Mouse (Mus musculus) v-Abl transformed pro-B cells (cell line): ENCODE measurements around the gene Igf2r.

ENCODE experiments used
- in situ Hi-C, 2 experiments: fragments of 400-800 bp; cut with MboI; formaldehyde crosslinking; loops; one replicate each; pipeline ENCODE4 v1.15.1; 2025; ENCODE audit not compliant: unreplicated experiment in 2 of 2

Igf2r gene

DNA sequence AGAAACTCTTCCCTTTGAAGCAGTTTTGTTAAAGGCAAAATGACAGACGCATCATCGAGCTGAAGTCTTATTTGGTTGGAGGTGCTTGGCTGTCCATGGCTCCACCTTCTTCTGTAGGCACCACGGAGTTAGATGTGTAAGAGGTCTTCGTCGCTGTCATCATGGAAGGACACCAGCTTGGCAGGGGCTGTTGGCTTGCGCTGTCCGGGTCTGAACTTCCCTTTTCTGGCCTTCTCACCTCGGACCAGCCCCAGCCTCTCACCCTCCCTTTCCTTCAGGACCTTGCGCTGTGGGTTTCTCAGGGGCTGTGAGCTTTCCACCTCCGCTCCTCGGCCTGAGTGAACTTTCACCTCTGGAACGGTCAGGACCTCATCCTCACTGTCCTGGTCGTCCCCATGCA, 85.9 kb downstream of the Igf2r start:
- in situ Hi-C loops = no loop called here

DNA sequence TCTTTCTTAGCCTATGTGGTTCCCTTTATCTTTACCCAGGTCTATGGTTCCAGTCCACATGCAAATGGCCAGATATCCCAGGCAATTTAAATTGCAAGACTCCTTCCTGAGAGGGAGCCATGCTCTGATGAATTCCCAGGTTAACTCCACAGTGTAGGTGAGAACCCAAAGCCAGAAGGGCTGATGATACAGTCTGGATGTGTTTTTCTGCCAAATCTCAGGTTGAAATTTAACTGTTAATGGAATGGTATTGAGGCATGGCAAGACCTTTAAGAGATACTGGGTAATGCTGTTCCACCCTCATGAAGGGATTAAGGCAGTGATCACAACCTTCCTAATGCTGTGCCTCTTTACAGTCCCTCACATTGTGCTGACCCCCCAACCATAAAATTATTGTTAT, 91.2 kb downstream of the Igf2r start:
- in situ Hi-C loops = no loop called here

DNA sequence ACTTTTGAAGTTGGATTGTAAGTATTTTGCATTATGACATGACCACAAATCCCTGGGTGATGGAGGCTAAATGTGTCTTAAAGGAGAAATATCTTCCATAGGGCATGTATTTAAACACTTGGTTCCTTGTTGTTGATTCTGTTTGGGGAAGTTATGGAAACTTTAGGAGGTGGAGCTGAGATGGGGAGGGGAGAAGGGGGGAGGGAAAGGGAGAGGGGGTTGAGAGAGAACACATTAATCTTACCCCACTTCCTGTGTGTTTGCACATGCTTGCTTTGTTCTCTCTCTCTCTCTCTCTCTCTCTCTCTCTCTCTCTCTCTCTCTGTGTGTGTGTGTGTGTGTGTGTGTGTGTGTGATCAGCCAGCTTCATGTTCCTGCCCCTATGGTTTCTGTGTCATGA, 92.3 kb downstream of the Igf2r start:
- in situ Hi-C loops = no loop called here

DNA sequence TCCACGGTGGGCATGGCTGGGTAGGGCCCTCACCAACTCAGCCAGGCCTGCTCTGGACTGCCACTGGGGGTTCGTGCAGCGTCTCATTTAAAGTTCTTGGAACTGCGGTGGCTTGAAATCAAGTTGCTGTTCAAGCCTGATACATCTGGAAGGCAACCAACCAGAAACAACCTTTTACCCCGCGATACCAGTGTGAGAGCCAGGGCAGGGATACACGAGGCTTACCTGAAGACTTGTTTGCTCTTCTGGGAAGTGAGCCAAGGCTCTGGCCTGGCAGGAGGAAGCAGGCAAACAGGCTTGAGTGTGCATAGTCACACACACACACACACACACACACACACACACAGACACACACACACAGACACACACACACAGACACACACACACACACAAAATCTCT, 93.8 kb downstream of the Igf2r start, which contains the start of gene Slc22a1:
TSS of gene Slc22a1 (minus strand) at position 184 of the 400 bp plus-strand sequence.
- in situ Hi-C loops = no loop called here

DNA sequence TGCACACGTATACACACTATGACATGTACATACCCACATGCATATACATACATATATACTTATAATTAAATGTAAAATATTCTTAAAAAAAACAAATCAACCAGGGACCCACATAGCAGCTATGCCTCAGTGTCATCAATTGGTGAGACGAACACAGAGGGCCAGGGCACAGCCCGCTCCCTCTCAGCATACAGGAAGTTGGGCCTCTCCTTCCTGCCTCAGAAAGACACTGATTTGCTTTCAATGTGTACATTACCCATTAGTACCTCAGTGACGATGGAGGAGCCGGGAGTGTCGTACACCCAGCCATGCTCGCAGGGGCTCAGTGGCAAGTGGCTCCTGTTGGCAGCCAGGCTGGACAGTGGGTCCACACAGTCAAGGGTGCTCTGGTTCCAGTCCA, 94.5 kb downstream of the Igf2r start:
- in situ Hi-C loops = loop anchor here (25.0 kb wide), 3 partner anchors 263 to 638 kb away; no protein-coding TSS in a partner anchor

DNA sequence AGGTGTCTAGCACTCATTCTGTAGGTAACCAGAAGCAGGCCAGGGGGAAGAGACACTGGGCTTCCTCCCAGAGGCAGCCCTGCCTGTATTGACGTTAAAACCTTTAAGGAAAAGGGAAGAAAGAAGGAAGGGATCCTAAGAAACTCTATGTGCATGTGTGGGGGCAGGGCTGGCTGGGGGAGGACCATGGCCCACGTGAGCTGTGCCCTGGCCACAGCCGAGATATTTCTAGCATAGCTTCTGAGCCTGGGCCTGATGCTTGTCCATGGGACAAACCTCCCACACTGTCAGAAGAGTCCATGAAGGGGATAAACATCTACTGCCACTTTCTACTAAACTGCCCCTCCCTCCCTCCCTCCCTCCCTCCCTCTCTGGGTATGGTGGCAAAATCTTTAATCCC, 95.6 kb downstream of the Igf2r start:
- in situ Hi-C loops = loop anchor here (25.0 kb wide), 3 partner anchors 262 to 637 kb away; no protein-coding TSS in a partner anchor

DNA sequence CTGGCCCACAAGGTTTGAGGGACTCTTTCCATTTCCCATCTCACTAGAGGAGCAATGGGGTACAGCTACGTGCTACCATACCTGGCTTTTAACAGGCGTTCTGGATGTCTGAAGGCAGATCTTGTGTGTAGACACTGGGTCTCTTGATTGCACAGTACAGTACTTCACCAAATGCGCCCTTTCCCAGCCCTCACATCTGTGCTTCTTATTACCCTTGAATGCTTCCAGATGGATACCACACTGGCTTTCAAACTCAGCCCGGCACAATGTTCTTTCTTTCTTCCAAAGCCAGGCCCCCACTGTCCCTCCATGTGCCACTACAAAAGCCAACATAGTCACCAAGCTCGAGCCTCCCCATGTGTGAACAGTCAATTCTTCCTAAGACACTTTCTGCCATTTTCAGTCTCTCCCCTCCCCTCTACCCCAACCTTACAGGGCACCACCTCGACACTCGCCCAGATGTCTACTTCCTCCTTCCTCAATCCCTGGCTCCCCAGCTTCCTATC, 97.1 kb downstream of the Igf2r start:
- in situ Hi-C loops = loop anchor here (25.0 kb wide), 3 partner anchors 260 to 635 kb away; no protein-coding TSS in a partner anchor

DNA sequence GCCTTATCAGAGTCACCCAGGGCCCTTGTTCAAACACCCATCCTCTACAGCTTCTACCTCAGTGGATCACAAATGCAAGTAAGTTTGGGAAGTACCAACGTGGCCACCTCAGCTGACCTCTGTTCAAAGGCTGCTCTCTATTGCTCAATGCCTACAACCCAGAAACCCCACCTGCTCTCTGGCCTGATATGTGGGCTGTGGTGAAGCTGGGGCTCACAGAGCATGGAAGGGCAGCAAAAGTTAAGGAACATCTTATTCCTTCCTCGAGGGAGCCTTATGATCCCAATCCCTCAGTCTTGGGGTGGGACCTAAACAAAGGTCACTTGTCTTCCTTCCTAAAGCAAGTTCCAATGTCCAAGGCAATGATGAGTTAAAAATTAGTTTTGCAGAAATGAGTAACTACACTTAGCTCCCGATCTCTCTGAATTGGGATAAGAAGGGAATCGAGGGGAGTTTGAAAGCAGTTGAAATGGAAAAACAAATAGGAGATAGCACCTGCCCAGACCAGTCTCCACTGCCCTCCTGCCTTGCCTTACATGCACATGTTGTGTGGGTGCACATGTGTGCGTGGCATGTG, 98.3 kb downstream of the Igf2r start:
- in situ Hi-C loops = loop anchor here (25.0 kb wide), 3 partner anchors 259 to 634 kb away; no protein-coding TSS in a partner anchor

DNA sequence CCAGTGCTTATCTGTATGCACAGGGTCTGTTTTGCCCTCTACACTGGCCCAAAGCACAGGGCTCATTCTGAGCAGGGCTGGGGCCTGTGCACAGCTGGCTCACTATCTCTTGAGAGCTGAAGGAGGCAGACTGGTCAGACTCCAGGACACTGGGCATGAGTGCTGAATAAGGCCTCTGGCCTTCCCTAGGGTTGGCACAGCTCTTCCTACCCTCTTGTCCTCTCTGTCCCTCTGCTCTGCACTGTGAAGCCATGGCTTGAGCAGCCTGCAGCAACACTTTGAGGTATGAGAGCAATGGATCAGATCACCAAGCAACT, 100.1 kb downstream of the Igf2r start:
- in situ Hi-C loops = loop anchor here (25.0 kb wide), 3 partner anchors 257 to 632 kb away; no protein-coding TSS in a partner anchor

DNA sequence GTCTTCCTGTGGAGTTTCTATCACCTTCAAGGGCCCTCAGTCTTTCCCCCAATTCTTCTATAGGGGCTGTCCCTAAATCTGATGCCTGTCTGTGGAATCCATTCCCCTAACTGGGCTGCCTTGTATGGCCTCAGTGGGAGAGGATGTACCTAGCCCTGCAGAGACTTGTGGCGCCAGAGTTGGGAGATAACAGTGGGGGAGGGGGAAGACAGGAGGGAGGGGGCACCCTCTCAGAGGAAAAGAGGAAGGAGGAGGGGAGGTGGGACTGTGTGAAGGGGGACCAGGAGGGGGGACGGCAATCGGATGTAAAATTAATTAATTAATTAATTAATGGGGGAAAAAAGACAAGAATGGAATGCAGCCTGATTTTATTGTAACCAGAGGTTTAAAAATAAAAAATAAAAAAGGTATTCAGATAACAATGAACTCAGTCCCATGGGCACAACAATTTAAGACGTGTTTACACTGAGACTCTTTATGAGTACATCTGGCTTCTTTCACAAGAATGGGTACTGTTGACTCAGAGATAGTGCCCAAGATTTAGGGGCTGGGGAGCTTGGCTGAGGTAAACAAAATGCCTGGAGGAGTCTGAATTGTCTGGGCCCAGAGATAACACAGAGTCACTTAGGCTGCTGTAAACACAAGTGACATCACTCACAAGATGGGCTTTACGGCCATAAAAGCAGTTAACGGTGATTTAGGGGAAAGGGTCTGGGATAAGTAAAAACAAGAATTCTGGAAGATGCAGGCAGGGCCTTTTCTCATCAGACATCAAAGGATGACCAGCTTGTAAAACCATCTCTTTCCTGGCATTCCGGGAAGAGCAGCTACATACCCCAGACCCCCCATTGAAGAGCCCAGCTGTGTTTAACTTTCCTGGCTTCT, 100.7 kb downstream of the Igf2r start:
- in situ Hi-C loops = loop anchor here (25.0 kb wide), 3 partner anchors 256 to 631 kb away; no protein-coding TSS in a partner anchor

DNA sequence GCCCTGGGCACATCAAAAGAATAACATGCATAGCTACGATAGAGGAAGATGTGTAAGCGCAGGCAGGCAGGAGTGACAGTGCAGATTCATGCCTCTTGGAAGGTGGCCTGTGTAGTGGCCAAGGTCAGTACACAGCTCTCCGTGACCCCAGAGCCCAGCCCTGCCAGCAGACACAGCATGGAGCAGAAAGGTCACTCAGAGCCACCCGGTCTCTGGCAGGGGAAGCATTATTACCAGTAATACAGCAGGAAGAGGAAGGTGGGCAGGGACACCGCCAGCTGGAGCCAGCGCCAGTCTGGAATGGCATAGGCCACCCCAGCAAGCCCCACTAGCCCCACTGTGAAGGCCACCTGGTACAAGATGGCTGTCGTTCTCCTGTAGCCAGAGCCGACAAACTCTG, 105.3 kb downstream of the Igf2r start:
- in situ Hi-C loops = loop anchor here (25.0 kb wide), 3 partner anchors 252 to 627 kb away; no protein-coding TSS in a partner anchor

DNA sequence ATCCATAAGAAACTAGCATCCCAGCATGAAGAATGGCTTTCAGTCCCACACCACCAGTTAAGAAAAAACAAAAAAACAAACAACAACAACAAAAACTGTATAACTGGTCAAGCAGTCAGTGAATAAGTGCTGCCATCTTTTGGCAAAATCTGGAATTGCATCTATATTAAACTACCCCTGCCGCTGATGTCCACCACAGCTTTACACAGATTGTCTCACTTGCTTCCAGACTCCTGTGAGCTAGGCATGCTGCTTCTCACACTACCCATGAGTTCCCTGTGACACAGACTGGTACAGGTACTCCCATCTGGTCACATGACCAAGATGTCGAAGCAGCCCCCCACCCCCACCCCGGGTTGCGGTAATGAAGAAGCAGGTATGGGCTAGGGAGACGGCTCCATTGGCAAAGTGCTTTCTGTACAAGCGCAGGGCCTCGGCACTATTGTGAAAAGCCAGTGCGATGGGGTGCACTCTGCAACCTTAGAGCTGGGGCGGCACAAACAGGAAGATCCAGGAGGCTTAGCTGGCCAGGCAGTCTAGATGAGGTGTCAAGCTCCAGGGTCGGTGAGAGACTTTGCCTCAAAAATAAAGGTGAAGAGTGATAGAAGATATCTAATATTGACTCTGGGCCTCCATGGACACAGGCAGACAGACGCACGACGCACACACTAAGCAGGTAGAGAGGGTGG, 108.7 kb downstream of the Igf2r start:
- in situ Hi-C loops = loop anchor here (25.0 kb wide), 3 partner anchors 248 to 623 kb away; no protein-coding TSS in a partner anchor

DNA sequence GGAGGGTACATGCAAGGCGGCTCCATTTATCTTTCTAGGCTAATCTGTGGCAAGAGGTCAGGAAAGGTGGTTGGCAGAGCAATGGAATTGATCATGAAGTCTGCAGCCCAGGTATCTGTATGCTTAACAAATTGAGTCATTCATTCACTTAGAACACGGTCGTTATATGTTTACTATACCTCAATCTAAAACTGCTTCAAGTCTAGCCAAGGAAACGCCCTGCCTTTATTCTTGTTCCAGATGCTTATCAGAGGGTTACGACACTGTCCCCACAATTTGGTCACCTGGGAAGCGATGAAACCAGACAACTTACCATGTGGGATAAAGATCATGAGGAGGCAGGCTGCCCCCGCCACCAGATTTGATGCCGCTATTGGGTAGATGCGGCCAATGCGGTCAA, 110.2 kb downstream of the Igf2r start:
- in situ Hi-C loops = loop anchor here (10.0 to 25.0 kb wide), 5 partner anchors 244 to 624 kb away; no protein-coding TSS in a partner anchor

DNA sequence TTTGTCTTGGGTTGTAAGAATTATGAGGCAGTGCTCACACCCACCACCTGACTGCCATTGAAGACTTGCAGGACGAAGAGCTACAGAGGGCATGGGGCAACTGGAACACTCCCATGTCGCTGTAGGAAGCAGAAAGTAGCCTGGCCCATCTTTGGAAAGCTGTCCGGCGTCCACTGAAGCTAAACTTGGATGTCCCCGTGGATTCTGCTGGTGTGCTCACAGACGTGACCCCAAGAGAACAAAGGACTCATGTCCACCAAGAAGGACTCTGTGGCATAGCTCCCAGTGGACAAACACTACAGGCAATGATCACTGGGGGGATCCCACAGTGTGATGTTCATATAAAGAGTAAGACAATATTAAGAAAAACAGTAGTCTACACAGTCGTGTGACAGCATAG, 110.7 kb downstream of the Igf2r start:
- in situ Hi-C loops = loop anchor here (10.0 to 25.0 kb wide), 5 partner anchors 244 to 624 kb away; no protein-coding TSS in a partner anchor

DNA sequence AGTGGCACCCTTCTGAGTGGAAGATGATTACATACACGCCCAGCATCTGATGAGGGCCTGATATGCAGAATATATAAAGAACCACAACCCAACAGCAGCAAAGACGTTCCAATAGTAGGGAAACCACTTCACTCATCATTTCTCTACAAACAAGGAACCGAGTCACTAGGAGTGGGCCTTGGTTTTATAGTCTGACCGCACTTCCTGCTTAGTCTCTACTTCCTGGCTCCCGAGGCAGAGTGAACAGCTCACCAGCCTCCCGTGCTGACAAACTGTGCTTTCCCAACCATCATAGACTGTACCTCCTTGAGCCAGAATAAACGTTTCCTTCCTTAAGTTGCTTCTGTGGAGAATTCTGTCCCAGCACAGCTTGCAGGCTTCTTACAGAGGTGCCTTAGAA, 113.6 kb downstream of the Igf2r start:
- in situ Hi-C loops = loop anchor here (10.0 to 25.0 kb wide), 5 partner anchors 241 to 621 kb away; no protein-coding TSS in a partner anchor

DNA sequence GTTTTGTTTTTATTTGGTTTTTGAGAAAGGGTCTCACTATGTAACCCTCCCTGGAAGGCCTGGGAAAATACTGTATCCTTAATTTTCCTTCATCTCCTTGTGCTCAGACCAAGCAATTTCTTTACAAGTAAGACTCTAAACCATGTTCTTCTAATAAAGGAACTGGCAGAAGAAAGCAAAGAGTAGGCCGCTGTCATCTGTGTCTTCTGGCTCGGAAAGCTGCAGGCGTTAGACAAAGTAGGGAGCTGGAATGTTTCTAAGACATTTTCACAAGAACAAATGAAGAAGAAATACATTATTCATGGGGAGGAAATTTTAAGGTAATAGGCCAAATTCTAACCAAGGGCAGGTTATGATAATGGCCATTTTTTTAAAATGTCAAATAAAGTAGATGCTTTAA, 115.4 kb downstream of the Igf2r start:
- in situ Hi-C loops = loop anchor here (10.0 to 25.0 kb wide), 5 partner anchors 239 to 619 kb away; no protein-coding TSS in a partner anchor

DNA sequence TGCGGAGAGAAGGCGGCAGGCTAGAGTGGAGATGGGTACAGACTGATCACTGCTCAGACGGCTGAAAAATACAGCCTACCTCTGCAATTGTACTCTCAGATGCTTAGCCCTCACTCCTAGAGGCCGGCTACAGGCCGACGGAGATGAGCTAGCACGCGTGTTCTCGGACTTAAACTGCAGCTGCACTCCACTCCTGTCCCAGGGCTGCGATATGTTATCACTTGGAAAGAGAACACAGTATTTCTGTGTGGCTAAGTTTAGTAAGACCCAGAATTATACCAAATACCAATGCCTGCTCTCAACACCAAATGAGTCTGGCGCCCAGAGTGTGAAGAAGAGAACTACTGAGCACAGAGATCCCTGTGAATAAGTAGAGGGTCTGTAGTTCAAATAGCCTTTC, 116.9 kb downstream of the Igf2r start:
- in situ Hi-C loops = loop anchor here (10.0 to 25.0 kb wide), 5 partner anchors 238 to 618 kb away; no protein-coding TSS in a partner anchor

DNA sequence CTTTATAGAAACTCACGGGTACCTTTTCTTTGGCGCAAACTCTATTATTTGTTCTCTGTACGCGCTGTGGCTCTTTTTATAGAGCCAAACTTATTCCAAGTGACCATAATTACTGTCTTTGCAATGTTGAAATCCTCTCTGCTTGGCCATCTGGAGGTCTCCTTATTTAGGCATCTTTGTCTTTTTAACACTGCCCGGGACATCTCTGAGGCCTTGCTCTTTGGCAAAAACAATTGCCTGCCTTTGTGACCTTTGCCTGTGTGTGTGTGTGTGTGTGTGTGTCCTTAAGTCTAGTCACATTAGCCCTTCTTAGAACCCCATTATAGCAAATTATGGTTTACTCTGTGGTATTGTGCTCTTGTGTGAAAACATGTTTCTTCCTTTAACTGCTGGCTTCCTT, 124.0 kb downstream of the Igf2r start:
- in situ Hi-C loops = no loop called here

DNA sequence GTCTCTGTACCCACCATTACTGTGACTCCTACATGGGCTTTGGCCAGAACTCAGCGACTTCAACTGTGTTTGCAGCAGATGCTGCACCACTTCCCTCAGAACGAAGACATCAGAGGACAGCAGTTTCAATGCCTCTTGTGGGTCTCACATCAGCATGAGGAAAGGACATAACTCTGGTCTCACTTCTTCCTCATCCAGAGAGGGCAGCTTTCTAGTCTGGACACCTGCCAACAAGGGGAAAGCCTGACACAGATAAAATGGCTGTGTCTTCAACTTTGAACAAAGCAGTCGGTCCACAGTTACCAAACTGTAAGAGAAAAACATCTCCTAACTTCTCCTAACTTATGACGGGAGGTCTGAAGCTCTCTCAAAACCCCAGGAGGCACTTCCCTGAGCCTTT, 128.4 kb downstream of the Igf2r start:
- in situ Hi-C loops = no loop called here

DNA sequence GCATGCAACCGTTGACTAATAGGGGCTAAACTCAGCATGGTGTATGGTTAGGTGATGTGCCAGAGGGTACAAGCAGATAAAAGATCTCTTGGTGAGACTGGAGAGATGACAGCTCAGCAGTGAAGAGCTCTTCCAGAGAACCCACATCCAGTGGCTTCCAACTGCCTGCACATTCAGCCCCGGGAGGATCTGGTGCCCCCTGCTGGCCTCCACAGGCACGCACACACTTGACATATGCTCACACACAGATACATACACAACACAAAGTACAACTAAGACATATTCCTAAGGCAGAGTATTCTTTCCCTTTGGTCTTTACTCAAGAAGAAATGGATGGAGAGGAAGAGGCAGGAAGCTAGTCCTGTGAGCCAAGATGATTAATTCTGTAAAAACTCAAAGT, 129.9 kb downstream of the Igf2r start:
- in situ Hi-C loops = no loop called here
